Mouse (Mus musculus) neural tube, embryonic 11.5 days (tissue): Measurements from ENCODE around the gene Gm10031. TPM values are rescaled to one million over a fixed set of nuclear protein-coding genes. Genes with fewer than 3 reads are reported as not detected.

Experiments used
- ATAC-seq: fragments of 200-750 bp; cut with Nextera tagmentation; 2 replicates; pipeline ENCODE4 v1.8.0; 2017; ENCODE audit warnings: moderate number of reproducible peaks, mild to moderate bottlenecking, moderate TSS enrichment, moderate library complexity; ENCODE audit not compliant: insufficient read depth, low FRiP score, low TSS enrichment
- DNase-seq: peaks from one replicate; pipeline ENCODE4 v3.0.0-alpha.2; 2015; ENCODE audit warnings: low spot score
- H3K27ac ChIP-seq: fragments of 300-500 bp; sonication (generic); 2 replicates; pipeline ENCODE4 v1.5.1; 2014; ENCODE audit warnings: low read depth, mild to moderate bottlenecking, low read length
- H3K27me3 ChIP-seq: fragments of 300-500 bp; sonication (generic); 2 replicates; pipeline ENCODE4 v1.6.1; 2014; ENCODE audit warnings: mild to moderate bottlenecking, low read length, mixed read lengths; ENCODE audit not compliant: control insufficient read depth, insufficient read depth
- H3K36me3 ChIP-seq: fragments of 300-500 bp; sonication (generic); 2 replicates; pipeline ENCODE4 v1.6.1; 2014; ENCODE audit warnings: mild to moderate bottlenecking, low read length, moderate library complexity, mixed read lengths; ENCODE audit not compliant: control insufficient read depth, insufficient read depth
- H3K4me1 ChIP-seq: fragments of 300-500 bp; sonication (generic); 2 replicates; pipeline ENCODE4 v1.6.1; 2014; ENCODE audit warnings: low read length, mixed read lengths; ENCODE audit not compliant: control insufficient read depth, insufficient read depth
- H3K4me2 ChIP-seq: fragments of 300-500 bp; sonication (generic); 2 replicates; pipeline ENCODE4 v1.6.1; 2014; ENCODE audit warnings: low read depth, mild to moderate bottlenecking, moderate library complexity
- H3K4me3 ChIP-seq: fragments of 300-500 bp; sonication (generic); 2 replicates; pipeline ENCODE4 v1.5.1; 2014; ENCODE audit warnings: low read depth, low read length
- H3K9ac ChIP-seq: fragments of 300-500 bp; sonication (generic); 2 replicates; pipeline ENCODE4 v1.6.1; 2014; ENCODE audit warnings: mild to moderate bottlenecking, low read length
- H3K9me3 ChIP-seq: fragments of 300-500 bp; sonication (generic); 2 replicates; pipeline ENCODE4 v1.6.1; 2016; ENCODE audit warnings: low read length; ENCODE audit not compliant: control insufficient read depth
- WGBS: fragments of 180-500 bp; shearing (Covaris S2); extraction: QIAGEN DNeasy Blood & Tissue Kit; methylation state at CpG from one replicate; pipeline ENCODE4 v1.1.7; 2014; 5-methylcytosine and 5-hydroxymethylcytosine counted together
- polyA plus RNA-seq: library from polyadenylated mRNA; unstranded; fragments of >200 nt; fragmentation: Nextera tagmentation; extraction: Ambion mirVana; gene quantifications from 2 replicates; pipeline ENCODE4 v1.2.1, GENCODE M21; 2014

The Gm10031 gene
- polyA plus RNA-seq, 1 experiment from 2014 or later, result 0.44 TPM

GRCm38 (mm10) chr1:156533911-156534310 is 10.1 kb downstream of the Gm10031 start:
- Histone ChIP-seq H3K9ac (no peak overlapping the region), H3K4me1 (no peaks in the 10 kb centered on the region), H3K27me3 (no peaks in the 10 kb centered on the region), H3K4me2 (no peak overlapping the region), H3K9me3 (no peaks in the 10 kb centered on the region), H3K27ac (no peak overlapping the region), H3K4me3 (no peak overlapping the region), H3K36me3 (no peaks in the 10 kb centered on the region)
- ATAC-seq (no peak), DNase-seq (no peak)
- 90% methylated on average over 4 of the region's 4 CpGs for WGBS

GRCm38 (mm10) chr1:156537031-156537430 is 13.2 kb downstream of the Gm10031 start:
- no peaks in the 10 kb centered on the region for H3K4me1 ChIP-seq

DNA sequence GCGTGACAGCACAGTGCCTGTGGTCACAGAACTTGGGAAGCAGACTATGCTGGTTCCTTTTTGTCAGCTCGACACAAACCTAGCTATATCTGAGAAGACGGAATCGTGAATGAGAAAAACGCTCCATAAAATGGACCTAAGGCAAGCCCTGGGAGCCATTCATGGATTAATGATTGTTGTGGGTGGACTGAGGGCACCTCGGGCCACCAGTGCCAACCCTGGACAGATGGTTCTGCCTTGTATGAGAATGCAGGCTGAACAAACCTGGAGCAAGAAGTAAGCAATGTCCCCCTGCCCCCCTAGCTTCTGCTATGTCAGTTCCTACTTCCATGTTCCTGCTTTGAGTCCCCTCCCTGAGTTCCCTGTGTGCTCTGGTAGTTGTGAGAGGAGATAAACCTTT is 13.9 kb downstream of the Gm10031 start:
- no peaks in the 10 kb centered on the region for H3K4me1 ChIP-seq
- H3K9ac ChIP-seq, result no peak overlapping the region
- H3K36me3 ChIP-seq, result no peaks in the 10 kb centered on the region
- H3K9me3 ChIP-seq, result no peaks in the 10 kb centered on the region
- 87% methylated on average over 6 of the region's 6 CpGs for WGBS
- no peak overlapping the region for H3K27ac ChIP-seq
- H3K4me2 ChIP-seq, result no peak overlapping the region
- H3K27me3 ChIP-seq, result no peaks in the 10 kb centered on the region
- DNase-seq (no peak), ATAC-seq (no peak)
- H3K4me3 ChIP-seq, result no peak overlapping the region

More at GRCm38 (mm10) chr1:156537031-156537430, 13.2 kb downstream of the Gm10031 start:
- Histone ChIP-seq H3K27me3 (no peaks in the 10 kb centered on the region), H3K27ac (no peak overlapping the region), H3K36me3 (no peaks in the 10 kb centered on the region), H3K9me3 (no peaks in the 10 kb centered on the region), H3K4me3 (no peak overlapping the region), H3K9ac (no peak overlapping the region), H3K4me2 (no peak overlapping the region)
- DNase-seq, result no peak
- no peak for ATAC-seq
- 79% methylated on average over 2 of the region's 2 CpGs for WGBS

- 83% methylated on average over 3 of the region's 3 CpGs for WGBS
- no peak overlapping the region for H3K4me2 ChIP-seq
- no peaks in the 10 kb centered on the region for H3K9me3 ChIP-seq
- no peaks in the 10 kb centered on the region for H3K36me3 ChIP-seq
- no peak overlapping the region for H3K4me3 ChIP-seq
- no peak overlapping the region for H3K9ac ChIP-seq
- no peaks in the 10 kb centered on the region for H3K4me1 ChIP-seq
- no peak for DNase-seq
- no peak for ATAC-seq
- no peak overlapping the region for H3K27ac ChIP-seq
- H3K27me3 ChIP-seq, result no peaks in the 10 kb centered on the region
Measured at GRCm38 (mm10) chr1:156538382-156538781, 14.6 kb downstream of the Gm10031 start.

DNA sequence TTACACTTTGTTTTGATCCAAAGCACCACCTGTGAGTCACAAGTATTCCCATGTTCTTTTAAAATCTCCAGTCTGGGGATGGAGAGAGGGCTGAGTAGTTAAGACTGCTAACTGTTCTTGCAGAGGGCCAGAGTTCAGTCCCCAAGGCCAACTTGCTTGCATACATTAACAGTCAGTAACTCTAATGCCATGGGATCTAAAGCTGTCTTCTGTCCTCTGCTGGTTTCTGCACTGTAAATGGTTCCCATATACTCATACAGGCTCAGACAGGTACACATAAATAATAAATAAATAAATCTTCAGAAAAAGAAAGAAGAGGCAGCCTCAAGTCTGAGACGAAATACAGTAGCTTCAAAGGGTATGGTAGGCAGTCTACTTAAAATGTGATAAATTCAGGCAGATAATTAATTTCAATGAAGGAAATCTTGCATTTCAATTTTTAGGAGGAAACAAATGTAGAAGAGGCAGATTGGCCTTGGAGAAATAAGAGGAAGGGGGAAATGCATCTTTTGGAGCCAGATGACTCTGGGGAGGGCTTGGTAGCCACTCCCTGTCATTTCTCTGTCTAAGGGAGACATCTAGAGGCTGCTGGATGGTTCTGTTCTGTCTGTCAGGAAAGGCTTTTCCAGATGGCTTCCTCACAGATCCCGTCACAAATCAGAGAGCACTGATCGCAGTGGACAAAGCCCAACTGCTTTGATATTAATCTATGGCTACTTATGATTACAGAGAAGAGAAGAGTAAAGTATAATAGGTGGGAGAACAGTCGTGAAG is 16.2 kb downstream of the Gm10031 start:
- no peaks in the 10 kb centered on the region for H3K9me3 ChIP-seq
- no peak overlapping the region for H3K4me2 ChIP-seq
- no peaks in the 10 kb centered on the region for H3K36me3 ChIP-seq
- WGBS, result 56% methylated on average over 4 of the region's 4 CpGs
- no peak overlapping the region for H3K27ac ChIP-seq
- H3K4me3 ChIP-seq, result no peak overlapping the region
- DNase-seq, result no peak
- H3K27me3 ChIP-seq, result no peaks in the 10 kb centered on the region
- no peak overlapping the region for H3K9ac ChIP-seq
- ATAC-seq, result no peak
- no peaks in the 10 kb centered on the region for H3K4me1 ChIP-seq

DNA sequence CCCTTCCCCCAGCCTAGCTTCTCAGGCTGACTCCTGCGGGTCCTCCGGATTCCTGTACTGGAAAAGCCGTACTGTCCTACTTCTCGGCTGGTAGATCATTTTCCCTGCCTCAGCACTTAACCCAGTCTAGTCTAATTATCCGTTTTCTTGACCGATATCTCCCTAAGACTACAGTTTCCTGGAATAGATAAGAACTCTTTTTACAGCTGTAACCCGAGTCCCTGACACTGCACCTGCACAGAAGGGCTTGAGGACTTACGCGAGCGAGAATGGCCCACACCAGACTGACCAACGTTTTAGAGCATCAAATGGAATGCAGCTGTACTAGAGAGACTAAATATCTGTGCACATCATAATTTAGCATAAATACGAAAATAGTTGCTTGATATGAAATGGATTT is 20.2 kb downstream of the Gm10031 start:
- H3K27me3 ChIP-seq, result no peaks in the 10 kb centered on the region
- DNase-seq (no peak), ATAC-seq (no peak)
- H3K36me3 ChIP-seq, result no peaks in the 10 kb centered on the region
- no peak overlapping the region for H3K27ac ChIP-seq
- no peaks in the 10 kb centered on the region for H3K4me1 ChIP-seq
- no peak overlapping the region for H3K4me2 ChIP-seq
- no peak overlapping the region for H3K4me3 ChIP-seq
- WGBS, result 29% methylated on average over 12 of the region's 12 CpGs
- H3K9me3 ChIP-seq, result no peaks in the 10 kb centered on the region
- no peak overlapping the region for H3K9ac ChIP-seq

DNA sequence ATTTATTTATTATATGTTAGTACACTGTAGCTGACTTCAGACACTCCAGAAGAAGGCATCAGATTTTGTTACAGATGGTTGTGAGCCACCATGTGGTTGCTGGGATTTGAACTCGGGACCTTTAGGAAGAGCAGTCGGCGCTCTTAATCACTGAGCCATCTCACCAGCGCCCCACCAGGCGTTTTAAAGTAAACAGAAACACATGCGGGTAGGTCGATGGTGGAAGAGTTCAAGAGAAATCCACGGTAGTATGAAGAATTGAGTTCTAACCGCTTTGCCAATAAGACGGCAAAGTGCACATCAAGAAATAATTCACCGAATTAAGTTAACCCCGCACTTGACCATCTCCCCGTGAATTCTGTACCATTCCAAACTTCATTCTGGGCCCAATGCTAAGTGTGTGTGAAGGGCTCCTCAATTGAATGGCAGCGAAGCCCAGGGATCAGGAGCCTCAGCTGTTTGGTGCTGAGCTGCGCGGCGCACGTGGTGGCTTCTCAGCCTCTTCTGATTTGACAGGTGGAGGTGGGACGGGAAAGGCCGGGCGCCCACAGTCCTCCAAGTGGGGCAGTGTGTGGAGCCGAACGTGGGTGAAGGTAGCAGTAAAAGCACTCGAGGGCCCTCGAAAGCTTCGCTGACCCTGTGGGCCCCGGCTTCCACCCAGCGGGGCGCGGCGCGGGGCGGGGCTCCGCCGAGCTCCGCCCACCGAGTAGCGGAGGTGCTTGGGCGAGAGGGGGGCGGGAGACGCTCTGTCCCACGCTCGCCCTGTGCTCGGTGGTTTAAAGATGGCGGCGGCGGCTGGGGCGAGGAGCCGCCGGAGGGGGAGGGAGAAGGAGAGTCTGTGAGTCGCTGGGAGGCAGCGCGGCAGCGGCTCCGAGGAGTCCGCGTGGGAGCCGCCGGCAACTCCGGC is 34.5 kb downstream of the Gm10031 start, which contains the start of gene Abl2:
Abl2 (plus strand) TSS at position 763 of the 907 bp plus-strand sequence.
- Histone ChIP-seq H3K4me1 (peaks cover 4% of the 10 kb centered on the region; the same call in 1 of the 2 replicates), H3K27ac (peak within 1 kb of the TSS; percentile 96), H3K36me3 (no peaks in the 10 kb centered on the region), H3K27me3 (no peaks in the 10 kb centered on the region), H3K9ac (peak within 1 kb of the TSS; percentile 99), H3K9me3 (no peaks in the 10 kb centered on the region), H3K4me2 (peak within 1 kb of the TSS; percentile 61), H3K4me3 (peak within 1 kb of the TSS; percentile 98)
- ATAC-seq, result peak; percentile 97
- 9% methylated on average over 57 of the region's 60 CpGs for WGBS
- peak; percentile 94 for DNase-seq

GRCm38 (mm10) chr1:156558950-156559640 is 35.3 kb downstream of the Gm10031 start:
- Histone ChIP-seq H3K4me3 (peak overlapping the region; percentile 98), H3K9ac (peak overlapping the region; percentile 99), H3K27me3 (no peaks in the 10 kb centered on the region), H3K4me1 (peaks cover 4% of the 10 kb centered on the region; the same call in 1 of the 2 replicates), H3K9me3 (no peaks in the 10 kb centered on the region), H3K4me2 (peak overlapping the region; percentile 61), H3K27ac (peak overlapping the region; percentile 96), H3K36me3 (no peaks in the 10 kb centered on the region)
- WGBS, result under 1% methylated on average over 37 of the region's 66 CpGs
- DNase-seq, result peak; percentile 67
- ATAC-seq, result peak; percentile 64
